Mouse (Mus musculus): ENCODE data around the gene Lipo2. TPM values are rescaled to one million over a fixed set of nuclear protein-coding genes. Genes with fewer than 3 reads are reported as not detected.
"Not testable (repeated sequence)": the region's sequence is repeated elsewhere in the genome, so short reads cannot be mapped to it uniquely, and the experiment has no call there.

Gene Lipo2
- 0.57 TPM in 1 of 2 replicates, not detected in the other for polyA plus RNA-seq (2016; fragmentation: Nextera tagmentation; extraction: Ambion mirVana)

GRCm38 (mm10) chr19:33751259-33751658, at the start of gene Lipo2:
Lipo2 (minus strand) TSS chr19:33751359.
- not testable (repeated sequence) for H3K27ac ChIP-seq; H3K4me1 ChIP-seq; H3K27me3 ChIP-seq; H3K9ac ChIP-seq; H3K36me3 ChIP-seq; H3K4me3 ChIP-seq; H3K4me2 ChIP-seq (replicated peaks); ATAC-seq (ENCODE audit: low FRiP score); H3K9me3 ChIP-seq (replicated peaks)
- 96% methylated on average over 1 of the region's 1 CpGs for WGBS

GRCm38 (mm10) chr19:33787359-33787758, 36.2 kb upstream of the Lipo2 start, which contains the start of gene Lipo1:
Lipo1 (minus strand) TSS chr19:33787459.
- H3K9ac ChIP-seq; H3K27me3 ChIP-seq; ATAC-seq (ENCODE audit: low FRiP score); H3K27ac ChIP-seq; H3K4me3 ChIP-seq; H3K9me3 ChIP-seq (replicated peaks); H3K4me1 ChIP-seq; H3K4me2 ChIP-seq (replicated peaks); H3K36me3 ChIP-seq: not testable (repeated sequence)

- ATAC-seq (ENCODE audit: low FRiP score), result no peak
- H3K27ac ChIP-seq, result no peak overlapping the region
- no peaks in the 10 kb centered on the region for H3K9me3 ChIP-seq (replicated peaks)
- H3K4me1 ChIP-seq, result no peaks in the 10 kb centered on the region
- H3K36me3 ChIP-seq, result no peaks in the 10 kb centered on the region
- no peak overlapping the region for H3K9ac ChIP-seq
- H3K4me3 ChIP-seq, result no peak overlapping the region
- WGBS, result 90% methylated on average over 12 of the region's 12 CpGs
- no peaks in the 10 kb centered on the region for H3K27me3 ChIP-seq
- no peak overlapping the region for H3K4me2 ChIP-seq (replicated peaks)
These were observed 35.6 kb upstream of the Lipo2 start for GRCm38 (mm10) chr19:33786576-33787277.

- not testable (repeated sequence) for H3K36me3 ChIP-seq; H3K4me1 ChIP-seq; H3K27ac ChIP-seq; H3K27me3 ChIP-seq; H3K9me3 ChIP-seq (replicated peaks); H3K9ac ChIP-seq
- peak; percentile 96 for ATAC-seq (ENCODE audit: low FRiP score)
- 30% methylated on average over 14 of the region's 41 CpGs for WGBS
- H3K4me3 ChIP-seq, result 0 out of 2 replicates have a peak within 1 kb of the TSS, but pooled peaks have one; percentile 12
- H3K4me2 ChIP-seq (replicated peaks), result peak within 1 kb of the TSS; percentile 39
These were observed 10.3 kb upstream of the Lipo2 start, which contains the start of gene Lipo3 for GRCm38 (mm10) chr19:33761287-33762086. Lipo3 (minus strand) TSS chr19:33761951.

Other genes with a start within 250 kb of the Lipo2 start
- gene Lipo4, start 233.6 kb downstream of the Lipo2 start, polyA plus RNA-seq (2016; fragmentation: Nextera tagmentation; extraction: Ambion mirVana), result not detected in 2 replicates
- gene Gm8978, start 126.1 kb downstream of the Lipo2 start, polyA plus RNA-seq (2016; fragmentation: Nextera tagmentation; extraction: Ambion mirVana), result not detected in 2 replicates
- gene Lipo3, start 10.6 kb upstream of the Lipo2 start, polyA plus RNA-seq (2016; fragmentation: Nextera tagmentation; extraction: Ambion mirVana), result 13.4 and 13.8 TPM in 2 replicates
- not detected in 2 replicates for gene Lipo1, start 36.1 kb upstream of the Lipo2 start, polyA plus RNA-seq (2016; fragmentation: Nextera tagmentation; extraction: Ambion mirVana)
- gene Lipf, start 209.8 kb upstream of the Lipo2 start, polyA plus RNA-seq (2016; fragmentation: Nextera tagmentation; extraction: Ambion mirVana), result not detected in 2 replicates